Mouse (Mus musculus): ENCODE data around the gene Focad.

GRCm38 (mm10) chr4:88406887-88407696 is 312.7 kb downstream of the Focad start:
- TF ChIP-seq CTCF (IDR thresholded peaks at IDR 0.05; ENCODE audit: low read depth, low read length) (no peak), POLR2A (IDR thresholded peaks at IDR 0.05; ENCODE audit: insufficient read depth, low read length) (no peak)

Data from ES-Bruce4 (cell line).